Mouse (Mus musculus) heart, postnatal 10 days (tissue): ENCODE results near the gene Rab5c. TPM values are rescaled to one million over a fixed set of nuclear protein-coding genes. Genes with fewer than 3 reads are reported as not detected.

Experiments used
- DNase-seq, 2 experiments: peaks; one replicate each; pipeline ENCODE4 v3.0.0; 2021
- intact Hi-C: fragments of 180-260 bp; cut with DNase I; formaldehyde crosslinking; loops from one replicate; pipeline ENCODE4 v1.15.1; 2025
- total RNA-seq, 2 experiments: library from RNA; stranded (reverse); gene quantifications; 2 replicates each; pipeline ENCODE4 v1.2.3; 2021

The Rab5c gene
- total RNA-seq, 2 experiments from 2014 or later: 85.3 to 97.8 TPM

GRCm38 (mm10) chr11:100754693-100755057, 16.7 kb upstream of the Rab5c start:
- intact Hi-C loops: no loop called here

GRCm38 (mm10) chr11:100754021-100754692, 16.1 kb upstream of the Rab5c start:
- DNase-seq: no peak
- intact Hi-C loops: no loop called here

More at GRCm38 (mm10) chr11:100754693-100755057, 16.7 kb upstream of the Rab5c start:
- DNase-seq: no peak

GRCm38 (mm10) chr11:100752294-100752693, 14.3 kb upstream of the Rab5c start:
- intact Hi-C loops: no loop called here
- DNase-seq: no peak

- DNase-seq: no peak
- intact Hi-C loops: no loop called here
These were observed 12.1 kb upstream of the Rab5c start for GRCm38 (mm10) chr11:100750127-100750526.

- no peak for DNase-seq
- intact Hi-C loops: no loop called here
These were observed 11.5 kb upstream of the Rab5c start for GRCm38 (mm10) chr11:100749469-100749868.

- DNase-seq: no peak
- intact Hi-C loops: no loop called here
These were observed 10.6 kb upstream of the Rab5c start for GRCm38 (mm10) chr11:100748620-100749019.

- intact Hi-C loops: no loop called here
- no peak for DNase-seq
These were observed 9.1 kb upstream of the Rab5c start for GRCm38 (mm10) chr11:100747114-100747513.

GRCm38 (mm10) chr11:100746546-100746945, 8.5 kb upstream of the Rab5c start:
- no peak for DNase-seq
- intact Hi-C loops: no loop called here

- intact Hi-C loops: no loop called here
- peak; percentile 47 to 70 for DNase-seq
These were observed 7.1 kb upstream of the Rab5c start for GRCm38 (mm10) chr11:100745085-100745484.

- intact Hi-C loops: no loop called here
- DNase-seq: peak; percentile 68 to 77
These were observed 3.3 kb upstream of the Rab5c start for GRCm38 (mm10) chr11:100741348-100741747.

- intact Hi-C loops: no loop called here
- no peak for DNase-seq
These were observed 734 bp upstream of the Rab5c start for GRCm38 (mm10) chr11:100738749-100739148.

- intact Hi-C loops: loop anchor here (2.0 kb wide), 1 partner anchor 22 kb away; no protein-coding TSS in a partner anchor
- no peak for DNase-seq
These were observed 796 bp downstream of the Rab5c start for GRCm38 (mm10) chr11:100737105-100737733.

- no peak for DNase-seq
- intact Hi-C loops: loop anchor here (2.0 kb wide), 1 partner anchor 22 kb away; no protein-coding TSS in a partner anchor
These were observed 1.3 kb downstream of the Rab5c start for GRCm38 (mm10) chr11:100736746-100737080.

GRCm38 (mm10) chr11:100735954-100736745, 1.9 kb downstream of the Rab5c start:
- intact Hi-C loops: loop anchor here (2.0 kb wide), 1 partner anchor 21 kb away; no protein-coding TSS in a partner anchor
- no peak for DNase-seq

- no peak for DNase-seq
These were observed 2.7 kb downstream of the Rab5c start for GRCm38 (mm10) chr11:100735134-100735865.

GRCm38 (mm10) chr11:100730477-100731205, 7.4 kb downstream of the Rab5c start:
- intact Hi-C loops: no loop called here

More at GRCm38 (mm10) chr11:100735134-100735865, 2.7 kb downstream of the Rab5c start:
- intact Hi-C loops: no loop called here

GRCm38 (mm10) chr11:100729976-100730375, 8.0 kb downstream of the Rab5c start:
- intact Hi-C loops: no loop called here
- no peak for DNase-seq

More at GRCm38 (mm10) chr11:100730477-100731205, 7.4 kb downstream of the Rab5c start:
- no peak for DNase-seq

GRCm38 (mm10) chr11:100728601-100729000, 9.4 kb downstream of the Rab5c start:
- intact Hi-C loops: no loop called here

GRCm38 (mm10) chr11:100727201-100727600, 10.8 kb downstream of the Rab5c start:
- no peak for DNase-seq
- intact Hi-C loops: no loop called here

More at GRCm38 (mm10) chr11:100728601-100729000, 9.4 kb downstream of the Rab5c start:
- no peak for DNase-seq

GRCm38 (mm10) chr11:100724919-100725512, 13.0 kb downstream of the Rab5c start:
- peak; percentile 51 to 58 for DNase-seq
- intact Hi-C loops: no loop called here
